Mouse (Mus musculus) E14TG2a.4 (cell line): ENCODE data around the gene Gcn1l1.

Source experiments
- H3K27me3 ChIP-seq: 2 replicates; pipeline ENCODE4 v1.6.1; 2014; ENCODE audit warnings: low read length, control low read depth; ENCODE audit not compliant: insufficient read depth
- H3K36me3 ChIP-seq: 2 replicates; pipeline ENCODE4 v1.6.1; 2014; ENCODE audit warnings: low read length, control low read depth; ENCODE audit not compliant: insufficient read depth
- H3K4me1 ChIP-seq: replicated peaks from 2 replicates; pipeline ENCODE4 v1.6.1; 2014; ENCODE audit warnings: low read depth, low read length, control low read depth
- H3K4me3 ChIP-seq: replicated peaks from 2 replicates; pipeline ENCODE4 v1.5.1; 2014; ENCODE audit warnings: mild to moderate bottlenecking, low read length
- H3K9me3 ChIP-seq: 2 replicates; pipeline ENCODE4 v1.6.1; 2014; ENCODE audit warnings: low read length, control low read depth
- CTCF ChIP-seq: conservative IDR thresholded peaks from 2 replicates; pipeline ENCODE4 v1.5.1; 2014; ENCODE audit warnings: low read length
- NANOG ChIP-seq: IDR thresholded peaks from 2 replicates; pipeline ENCODE4 v1.6.1; 2014; ENCODE audit warnings: borderline replicate concordance, low read length, mixed read lengths
- POU5F1 ChIP-seq: IDR thresholded peaks from 2 replicates; pipeline ENCODE4 v1.6.1; 2014; ENCODE audit warnings: low read length, borderline replicate concordance

Gene Gcn1l1

DNA sequence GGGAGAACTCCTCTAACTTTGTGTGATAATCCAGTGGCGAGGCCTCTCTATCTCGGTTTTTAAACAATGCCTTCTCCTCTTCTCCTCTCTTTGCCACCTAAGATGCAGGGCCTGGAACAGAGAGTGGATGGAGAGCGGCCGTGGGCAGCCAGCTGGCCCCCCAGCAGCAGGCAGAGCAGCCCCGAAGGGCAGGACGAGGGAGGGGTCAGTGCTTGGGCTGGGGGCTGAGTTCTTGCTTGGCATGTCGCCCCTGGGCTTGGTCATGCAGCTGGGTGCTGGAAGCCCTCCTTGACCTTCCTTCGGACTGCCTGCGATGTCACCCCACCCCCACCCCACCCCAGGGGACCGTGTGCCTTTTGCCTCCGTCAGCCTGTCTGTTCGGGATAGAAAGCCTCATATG lies 13.7 kb upstream of the Gcn1l1 start:
- peaks cover 64% of the 10 kb centered on the region for H3K36me3 ChIP-seq
- H3K4me3 ChIP-seq: no peak overlapping the region
- H3K4me1 ChIP-seq: peaks cover 85% of the 10 kb centered on the region
- H3K9me3 ChIP-seq: no peaks in the 10 kb centered on the region
- TF ChIP-seq CTCF (no peak), NANOG (no peak), POU5F1 (no peak)
- H3K27me3 ChIP-seq: peaks cover 4% of the 10 kb centered on the region

DNA sequence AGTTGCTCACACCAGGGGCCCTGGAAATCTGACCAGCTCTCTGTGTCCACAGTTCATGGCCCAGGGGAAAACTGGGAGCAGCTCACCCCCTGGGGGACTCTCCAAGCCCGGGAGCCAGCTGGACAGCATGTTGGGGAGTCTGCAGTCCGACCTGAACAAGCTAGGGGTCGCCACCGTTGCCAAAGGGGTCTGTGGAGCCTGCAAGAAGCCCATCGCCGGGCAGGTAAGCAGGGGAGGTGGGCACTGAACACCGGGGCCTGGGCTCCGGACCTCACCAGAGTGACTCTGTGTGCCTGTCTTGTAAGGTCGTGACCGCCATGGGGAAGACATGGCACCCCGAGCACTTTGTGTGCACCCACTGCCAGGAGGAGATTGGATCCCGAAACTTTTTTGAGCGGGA lies 13.3 kb upstream of the Gcn1l1 start:
- Histone ChIP-seq H3K4me3 (no peak overlapping the region; the same call in 1 of the 2 replicates), H3K4me1 (peaks cover 81% of the 10 kb centered on the region), H3K9me3 (no peaks in the 10 kb centered on the region), H3K27me3 (peaks cover 4% of the 10 kb centered on the region), H3K36me3 (peaks cover 60% of the 10 kb centered on the region)
- TF ChIP-seq NANOG (no peak), POU5F1 (no peak)

DNA sequence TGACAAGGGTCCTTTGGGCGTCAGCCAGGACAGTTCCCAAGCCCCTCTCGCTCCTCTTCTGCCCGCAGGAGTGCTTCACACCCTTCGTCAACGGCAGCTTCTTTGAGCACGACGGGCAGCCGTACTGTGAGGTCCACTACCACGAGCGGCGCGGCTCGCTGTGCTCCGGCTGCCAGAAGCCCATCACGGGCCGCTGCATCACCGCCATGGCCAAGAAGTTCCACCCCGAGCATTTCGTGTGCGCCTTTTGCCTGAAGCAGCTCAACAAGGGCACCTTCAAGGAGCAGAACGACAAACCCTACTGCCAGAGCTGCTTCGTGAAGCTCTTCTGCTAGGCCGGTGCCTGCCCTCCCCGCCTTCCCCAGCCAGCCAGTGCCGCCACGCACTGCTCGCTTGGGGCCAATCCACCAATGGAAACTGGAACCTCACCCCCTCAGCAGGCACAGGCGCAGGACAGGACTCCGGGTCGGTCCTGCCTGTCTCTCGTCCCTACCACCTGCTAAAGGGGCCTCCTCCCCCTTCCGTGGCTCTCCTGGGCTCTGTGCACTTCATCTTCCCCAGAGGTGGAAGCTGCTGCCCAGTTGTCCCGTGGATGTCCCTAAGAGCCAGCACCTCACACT lies 11.1 kb upstream of the Gcn1l1 start:
- Histone ChIP-seq H3K27me3 (peaks cover 4% of the 10 kb centered on the region), H3K36me3 (peaks cover 41% of the 10 kb centered on the region), H3K4me1 (peaks cover 67% of the 10 kb centered on the region), H3K4me3 (peak overlapping the region; percentile 69), H3K9me3 (no peaks in the 10 kb centered on the region)
- TF ChIP-seq NANOG: no peak
- no peak for TF ChIP-seq CTCF
- no peak for TF ChIP-seq POU5F1

DNA sequence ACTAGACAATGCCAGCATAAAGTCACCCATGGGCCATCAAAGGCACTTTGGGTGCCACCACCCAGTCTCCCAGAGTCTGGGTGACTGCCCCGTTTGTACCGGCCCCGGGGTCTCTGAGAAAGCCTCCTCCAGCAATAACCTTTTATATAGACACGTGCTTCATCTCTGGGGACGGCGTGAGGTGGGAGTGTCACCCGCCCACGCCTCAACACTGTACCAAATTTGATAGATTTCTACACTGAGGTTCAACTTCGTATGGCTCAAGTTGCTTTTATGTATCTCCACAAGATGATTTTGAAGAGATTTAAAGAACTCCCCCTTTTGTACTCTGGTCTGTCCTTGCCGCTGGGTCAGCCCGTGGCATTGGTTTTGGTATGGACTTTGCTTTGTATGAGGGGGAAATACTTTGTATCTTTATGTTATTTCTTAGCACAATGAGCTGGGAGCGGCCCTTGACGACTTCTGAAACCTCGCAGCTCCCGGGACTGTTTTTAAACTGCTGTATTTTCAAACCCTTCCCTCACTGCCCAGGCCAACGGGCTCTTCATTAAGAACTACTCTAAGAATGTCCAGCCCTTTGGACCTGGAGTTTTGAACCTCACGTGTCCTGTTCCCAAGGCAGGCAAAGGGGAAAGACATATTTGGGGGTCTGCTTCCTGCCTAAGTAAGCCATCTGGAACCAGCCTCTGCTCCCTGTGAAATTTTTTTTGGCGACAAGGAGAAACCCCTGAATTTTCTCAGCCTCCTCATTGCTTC lies 10.3 kb upstream of the Gcn1l1 start:
- no peak overlapping the region for H3K4me3 ChIP-seq
- peaks cover 35% of the 10 kb centered on the region for H3K36me3 ChIP-seq
- peaks cover 4% of the 10 kb centered on the region for H3K27me3 ChIP-seq

DNA sequence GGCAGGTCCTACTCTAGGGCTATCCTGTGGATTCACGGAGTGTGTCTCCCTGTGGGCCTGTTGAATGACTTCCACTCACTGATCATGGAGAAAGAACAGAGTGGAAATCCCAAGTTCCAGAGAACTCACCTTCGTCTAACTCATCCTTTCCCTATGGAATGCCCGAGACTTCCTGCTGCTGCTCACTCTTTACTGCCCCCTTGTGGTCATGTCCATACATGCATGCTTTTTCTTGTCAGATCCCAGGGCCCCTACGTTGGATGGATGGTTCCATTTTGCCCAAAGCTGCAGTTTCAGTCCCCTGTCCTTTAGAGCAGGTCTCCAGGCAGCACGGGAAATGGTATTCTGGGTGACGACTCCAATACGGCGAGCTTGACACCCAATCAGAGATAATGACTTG lies 8.8 kb upstream of the Gcn1l1 start:
- peaks cover 50% of the 10 kb centered on the region for H3K36me3 ChIP-seq
- TF ChIP-seq POU5F1: no peak
- TF ChIP-seq NANOG: no peak
- peak; percentile 94 for TF ChIP-seq CTCF

More for the DNA sequence above, 10.3 kb upstream of the Gcn1l1 start:
- no peaks in the 10 kb centered on the region for H3K9me3 ChIP-seq
- peaks cover 59% of the 10 kb centered on the region for H3K4me1 ChIP-seq
- TF ChIP-seq POU5F1 (no peak), NANOG (no peak), CTCF (no peak)

DNA sequence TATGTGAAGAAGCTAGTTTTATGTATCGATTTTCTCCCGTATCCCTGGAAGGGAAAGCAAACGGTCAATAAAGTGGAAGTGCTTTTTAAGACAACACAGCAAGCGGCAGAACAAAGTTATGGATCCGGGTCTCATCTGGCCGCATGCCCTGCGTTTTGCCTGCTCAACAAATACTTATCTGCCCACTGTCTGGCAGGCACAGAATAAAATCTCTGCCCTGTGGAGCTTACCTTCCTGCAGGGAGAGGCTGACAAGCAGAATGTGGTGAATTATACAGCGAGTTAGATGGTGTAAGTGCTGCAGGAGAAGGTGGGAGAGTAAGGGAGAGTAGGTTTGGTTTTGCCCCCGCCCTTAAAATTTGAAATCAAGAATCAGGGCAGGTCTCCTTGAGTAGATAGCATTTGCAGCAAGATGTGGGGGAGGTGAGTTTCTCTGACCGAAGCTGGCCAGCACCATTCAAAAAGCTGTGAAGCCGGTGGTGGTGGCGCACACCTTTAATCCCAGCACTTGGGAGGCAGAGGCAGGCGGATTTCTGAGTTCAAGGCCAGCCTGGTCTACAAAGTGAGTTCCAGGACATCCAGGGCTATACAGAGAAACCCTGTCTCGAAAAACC lies 6.8 kb upstream of the Gcn1l1 start:
- Histone ChIP-seq H3K27me3 (peaks cover 4% of the 10 kb centered on the region), H3K4me3 (no peak overlapping the region), H3K9me3 (no peaks in the 10 kb centered on the region), H3K4me1 (peaks cover 45% of the 10 kb centered on the region), H3K36me3 (peaks cover 53% of the 10 kb centered on the region)
- no peak for TF ChIP-seq POU5F1
- TF ChIP-seq NANOG: no peak
- no peak for TF ChIP-seq CTCF

More for the DNA sequence above, 8.8 kb upstream of the Gcn1l1 start:
- Histone ChIP-seq H3K27me3 (peaks cover 4% of the 10 kb centered on the region), H3K4me1 (peaks cover 48% of the 10 kb centered on the region), H3K9me3 (no peaks in the 10 kb centered on the region), H3K4me3 (no peak overlapping the region)

DNA sequence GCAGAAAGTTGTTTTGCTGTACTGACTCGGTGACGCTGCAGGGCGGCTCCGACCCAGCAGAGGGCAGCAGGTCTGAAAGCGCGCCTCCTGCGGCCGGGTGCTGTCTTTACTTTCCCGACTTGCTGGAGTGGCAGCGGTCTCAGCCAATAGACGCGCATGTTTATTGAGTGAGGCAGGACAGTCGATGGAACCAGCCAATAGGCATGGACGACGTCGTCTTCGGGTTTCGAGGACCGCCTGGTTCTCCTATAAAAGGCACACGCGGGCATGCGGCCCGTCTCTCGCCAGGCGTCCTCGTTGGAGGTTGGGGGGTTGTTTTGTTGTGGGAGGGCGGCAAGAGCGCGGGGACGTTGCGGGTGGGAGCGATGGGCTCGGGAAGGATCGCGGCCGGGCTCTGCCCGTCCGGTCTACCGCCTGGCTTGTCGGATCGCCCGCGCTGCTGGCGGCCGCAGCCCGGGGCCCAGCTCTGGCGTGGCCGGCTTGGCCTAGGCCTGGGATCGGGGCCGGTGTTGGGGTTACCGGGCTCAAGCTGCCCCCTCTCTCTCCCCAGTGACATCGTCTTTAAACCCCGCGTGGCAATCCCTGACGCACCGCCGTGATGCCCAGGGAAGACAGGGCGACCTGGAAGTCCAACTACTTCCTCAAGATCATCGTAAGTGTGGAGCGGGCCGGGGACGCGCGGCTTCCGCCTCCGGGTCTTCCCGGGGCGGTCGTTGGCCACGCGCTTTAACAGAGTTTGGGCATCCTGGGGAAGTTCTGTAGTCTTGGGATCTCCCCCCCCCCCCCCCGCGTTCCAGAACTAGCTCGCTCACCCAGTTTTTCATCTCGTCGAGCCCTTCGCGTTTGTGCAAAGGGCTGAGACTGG lies 5.6 kb upstream of the Gcn1l1 start, which contains the start of gene Rplp0:
Gene Rplp0, plus strand, starts transcription at position 231 of the 865 bp plus-strand sequence.
- Histone ChIP-seq H3K4me3 (peak within 1 kb of the TSS; percentile 94), H3K36me3 (peaks cover 55% of the 10 kb centered on the region), H3K27me3 (no peaks in the 10 kb centered on the region), H3K9me3 (no peaks in the 10 kb centered on the region), H3K4me1 (peaks cover 41% of the 10 kb centered on the region)
- peak; percentile 82 for TF ChIP-seq CTCF
- no peak for TF ChIP-seq NANOG

DNA sequence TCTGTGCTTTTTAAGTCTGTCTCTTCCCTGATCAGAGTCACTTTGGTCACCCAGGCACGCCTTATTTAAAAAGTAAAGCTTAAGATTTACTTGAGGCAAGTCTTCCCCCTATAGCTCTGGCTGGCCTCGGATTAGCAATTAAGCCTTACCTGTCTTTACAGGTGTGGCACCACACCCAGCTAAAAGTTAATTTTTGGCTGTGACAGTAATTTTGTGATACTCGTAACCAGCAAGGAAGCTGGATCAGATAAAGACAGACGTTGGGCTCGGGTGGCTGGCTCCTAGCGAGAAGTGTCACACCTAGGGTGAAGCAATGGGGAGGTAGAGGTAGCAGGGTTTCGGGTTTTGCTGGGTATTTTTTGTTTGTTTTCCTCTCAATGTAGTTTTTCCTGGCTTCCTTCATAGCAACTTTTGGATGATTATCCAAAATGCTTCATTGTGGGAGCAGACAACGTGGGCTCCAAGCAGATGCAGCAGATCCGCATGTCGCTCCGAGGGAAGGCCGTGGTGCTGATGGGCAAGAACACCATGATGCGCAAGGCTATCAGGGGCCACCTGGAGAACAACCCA lies 4.6 kb upstream of the Gcn1l1 start:
- Histone ChIP-seq H3K4me1 (peaks cover 42% of the 10 kb centered on the region), H3K36me3 (peaks cover 46% of the 10 kb centered on the region), H3K9me3 (no peaks in the 10 kb centered on the region), H3K4me3 (peak overlapping the region; percentile 94), H3K27me3 (no peaks in the 10 kb centered on the region)
- TF ChIP-seq NANOG (no peak), POU5F1 (no peak), CTCF (no peak)
